Mouse (Mus musculus) stomach, embryonic 16.5 days (tissue): ENCODE measurements around the gene Fbxl17. TPM values are rescaled to one million over a fixed set of nuclear protein-coding genes. Genes with fewer than 3 reads are reported as not detected.

Experiments used
- ATAC-seq: fragments of 200-750 bp; cut with Nextera tagmentation; 2 replicates; pipeline ENCODE4 v1.8.0; 2017; ENCODE audit warnings: moderate number of reproducible peaks, moderate TSS enrichment; ENCODE audit not compliant: insufficient read depth, low FRiP score
- H3K27ac ChIP-seq: fragments of 300-500 bp; sonication (generic); 2 replicates; pipeline ENCODE4 v1.5.1; 2014; ENCODE audit warnings: low read length
- H3K27me3 ChIP-seq: fragments of 300-500 bp; sonication (generic); 2 replicates; pipeline ENCODE4 v1.6.1; 2014; ENCODE audit warnings: low read length, control low read depth, mixed read lengths; ENCODE audit not compliant: control insufficient read depth, insufficient read depth
- H3K36me3 ChIP-seq: fragments of 300-500 bp; sonication (generic); 2 replicates; pipeline ENCODE4 v1.6.1; 2014; ENCODE audit warnings: low read length; ENCODE audit not compliant: control insufficient read depth, insufficient read depth
- H3K4me1 ChIP-seq: fragments of 300-500 bp; sonication (generic); 2 replicates; pipeline ENCODE4 v1.6.1; 2014; ENCODE audit warnings: low read length, control low read depth, mixed read lengths; ENCODE audit not compliant: control insufficient read depth, insufficient read depth
- H3K4me2 ChIP-seq: fragments of 300-500 bp; sonication (generic); 2 replicates; pipeline ENCODE4 v1.6.1; 2014; ENCODE audit warnings: low read depth, low read length, mixed read lengths
- H3K4me3 ChIP-seq: fragments of 300-500 bp; sonication (generic); replicated peaks from 2 replicates; pipeline ENCODE4 v1.5.1; 2014; ENCODE audit warnings: mild to moderate bottlenecking, low read length
- H3K9ac ChIP-seq: fragments of 300-500 bp; sonication (generic); 2 replicates; pipeline ENCODE4 v1.6.1; 2014; ENCODE audit warnings: low read length
- H3K9me3 ChIP-seq: fragments of 300-500 bp; sonication (generic); replicated peaks from 2 replicates; pipeline ENCODE4 v1.6.1; 2016; ENCODE audit warnings: low read length, control low read depth; ENCODE audit not compliant: control insufficient read depth
- WGBS: fragments of 180-500 bp; shearing (Covaris S2); extraction: QIAGEN DNeasy Blood & Tissue Kit; methylation state at CpG from one replicate; pipeline ENCODE4 v1.1.7; 2014; 5-methylcytosine and 5-hydroxymethylcytosine counted together
- polyA plus RNA-seq: library from polyadenylated mRNA; unstranded; fragments of >200 nt; fragmentation: Nextera tagmentation; extraction: Ambion mirVana; gene quantifications from 2 replicates; pipeline ENCODE4 v1.2.1, GENCODE M21; 2015

Fbxl17 gene
- polyA plus RNA-seq, 1 experiment from 2014 or later = 4.7 TPM

- 62% methylated on average over 3 of the region's 3 CpGs for WGBS
- Histone ChIP-seq H3K27ac (no peak overlapping the region), H3K9me3 (no peaks in the 10 kb centered on the region), H3K27me3 (no peaks in the 10 kb centered on the region), H3K9ac (no peak overlapping the region), H3K36me3 (no peaks in the 10 kb centered on the region), H3K4me1 (no peaks in the 10 kb centered on the region), H3K4me2 (no peak overlapping the region), H3K4me3 (no peak overlapping the region)
- ATAC-seq = no peak
Observed at GRCm38 (mm10) chr17:63294961-63295360, 204.9 kb downstream of the Fbxl17 start.

DNA sequence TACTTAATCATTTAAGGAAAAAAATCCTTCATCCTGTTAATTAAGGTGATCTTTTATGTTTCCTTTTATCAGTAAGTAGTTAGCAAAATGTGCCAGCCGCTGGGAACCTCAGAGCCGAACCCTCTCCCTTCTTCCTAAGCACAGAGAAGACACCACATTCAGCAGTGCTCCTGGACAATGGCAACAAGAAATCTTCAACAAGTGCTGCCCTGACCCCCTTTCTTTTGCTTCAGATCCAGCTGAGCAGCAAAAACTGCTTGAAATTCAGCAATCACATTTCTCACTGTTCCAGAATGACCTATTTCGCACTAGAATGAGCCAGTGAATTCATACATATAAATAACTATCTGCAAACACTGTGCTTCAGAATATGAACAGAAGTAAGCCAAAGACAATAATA is 205.8 kb downstream of the Fbxl17 start:
- ATAC-seq = no peak
- no peaks in the 10 kb centered on the region for H3K4me1 ChIP-seq
- no peaks in the 10 kb centered on the region for H3K36me3 ChIP-seq
- H3K4me2 ChIP-seq = no peak overlapping the region
- 80% methylated on average over 3 of the region's 3 CpGs for WGBS
- no peak overlapping the region for H3K27ac ChIP-seq
- no peaks in the 10 kb centered on the region for H3K9me3 ChIP-seq
- no peak overlapping the region for H3K4me3 ChIP-seq
- no peak overlapping the region for H3K9ac ChIP-seq
- no peaks in the 10 kb centered on the region for H3K27me3 ChIP-seq

- H3K9me3 ChIP-seq = no peaks in the 10 kb centered on the region
- no peak for ATAC-seq
- no peak overlapping the region for H3K4me2 ChIP-seq
- H3K36me3 ChIP-seq = no peaks in the 10 kb centered on the region
- 0 out of 2 replicates have a peak, but pooled peaks cover 3% of the 10 kb centered on the region for H3K4me1 ChIP-seq
- H3K27ac ChIP-seq = no peak overlapping the region
- no peak overlapping the region for H3K4me3 ChIP-seq
- no peak overlapping the region for H3K9ac ChIP-seq
- H3K27me3 ChIP-seq = no peaks in the 10 kb centered on the region
- WGBS = 71% methylated on average over 1 of the region's 1 CpGs
Observed at GRCm38 (mm10) chr17:63289317-63289913, 210.4 kb downstream of the Fbxl17 start.

DNA sequence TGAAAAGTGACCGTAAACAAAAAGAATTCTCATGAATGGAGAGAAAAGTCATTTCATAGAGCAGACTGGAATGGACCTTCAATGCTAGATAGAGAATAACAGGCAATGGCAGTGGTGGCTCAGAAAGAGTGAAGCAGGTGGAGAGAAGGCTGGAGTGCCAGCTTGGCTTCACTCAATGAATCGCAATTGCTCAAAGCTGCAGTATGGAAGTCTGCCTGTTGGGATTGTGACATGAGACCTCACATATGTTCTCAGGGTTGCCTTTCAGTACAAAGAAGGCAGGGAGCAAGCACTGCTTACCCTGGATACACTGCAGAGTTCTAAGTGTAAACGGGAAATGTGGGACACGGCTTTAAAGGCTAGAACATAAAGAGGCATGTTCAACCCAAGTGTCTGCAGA is 211.0 kb downstream of the Fbxl17 start:
- H3K4me1 ChIP-seq = 0 out of 2 replicates have a peak, but pooled peaks cover 3% of the 10 kb centered on the region
- no peak overlapping the region for H3K9ac ChIP-seq
- H3K4me3 ChIP-seq = no peak overlapping the region
- no peak for ATAC-seq
- no peak overlapping the region for H3K27ac ChIP-seq
- H3K36me3 ChIP-seq = no peaks in the 10 kb centered on the region
- 87% methylated on average over 4 of the region's 4 CpGs for WGBS
- H3K27me3 ChIP-seq = no peaks in the 10 kb centered on the region
- no peaks in the 10 kb centered on the region for H3K9me3 ChIP-seq
- no peak overlapping the region for H3K4me2 ChIP-seq

DNA sequence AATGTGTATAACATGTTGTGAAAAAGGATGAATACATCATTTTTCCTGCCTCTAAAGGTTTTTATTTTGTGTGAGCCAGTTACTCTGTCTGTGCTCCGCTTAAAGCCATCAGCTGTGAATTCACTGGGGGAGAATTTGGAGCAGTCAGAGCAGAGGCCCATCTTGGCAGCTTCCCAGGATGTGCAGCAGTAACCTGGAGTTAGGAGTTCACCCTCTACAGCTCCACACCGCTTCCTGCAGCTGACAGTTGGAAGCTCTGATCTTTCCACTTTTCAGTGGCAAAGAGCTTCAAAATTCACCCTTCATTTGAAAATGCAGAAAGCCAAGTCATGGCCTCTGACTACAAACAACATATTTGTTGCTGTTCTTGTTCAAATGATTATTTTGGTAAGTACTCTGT is 212.4 kb downstream of the Fbxl17 start:
- no peak overlapping the region for H3K4me3 ChIP-seq
- H3K27ac ChIP-seq = no peak overlapping the region
- H3K9me3 ChIP-seq = no peaks in the 10 kb centered on the region
- no peaks in the 10 kb centered on the region for H3K36me3 ChIP-seq
- H3K9ac ChIP-seq = no peak overlapping the region
- H3K4me1 ChIP-seq = 0 out of 2 replicates have a peak, but pooled peaks cover 3% of the 10 kb centered on the region
- H3K4me2 ChIP-seq = no peak overlapping the region
- H3K27me3 ChIP-seq = no peaks in the 10 kb centered on the region
- 31% methylated on average over 2 of the region's 2 CpGs for WGBS
- no peak for ATAC-seq

DNA sequence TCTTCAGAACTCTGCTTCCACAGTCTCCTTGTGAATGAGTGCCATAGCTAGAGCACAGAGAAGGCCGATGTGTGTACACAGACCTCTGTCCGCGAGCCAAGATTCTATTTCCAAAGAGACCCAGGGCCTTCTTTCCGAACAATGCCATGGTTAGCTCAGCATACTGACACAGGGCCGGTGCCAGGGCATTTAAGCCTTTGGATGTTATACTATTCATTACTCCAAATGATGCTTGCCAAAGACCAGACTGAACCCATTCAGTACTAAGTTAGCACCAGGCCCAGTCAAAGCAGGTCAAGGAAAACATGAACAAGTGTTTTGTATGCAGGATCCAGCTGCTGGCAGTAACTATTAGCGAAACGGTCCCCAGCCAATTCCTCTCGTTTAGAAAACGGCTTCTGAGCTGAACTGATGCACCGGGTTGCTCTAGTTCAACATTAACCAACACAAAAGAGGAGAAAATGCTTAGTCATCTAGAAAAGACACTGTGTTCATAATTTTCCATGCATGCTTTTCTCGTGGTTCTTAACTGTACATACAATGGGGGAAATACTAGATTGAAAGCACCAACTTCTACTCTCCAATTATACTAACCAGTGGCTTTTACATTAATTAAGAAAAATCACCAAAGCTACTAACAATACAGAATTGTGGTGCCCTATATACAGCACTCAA is 214.4 kb downstream of the Fbxl17 start:
- 68% methylated on average over 11 of the region's 11 CpGs for WGBS
- Histone ChIP-seq H3K9ac (no peak overlapping the region), H3K9me3 (no peaks in the 10 kb centered on the region), H3K36me3 (no peaks in the 10 kb centered on the region), H3K4me1 (0 out of 2 replicates have a peak, but pooled peaks cover 3% of the 10 kb centered on the region), H3K27ac (no peak overlapping the region), H3K27me3 (no peaks in the 10 kb centered on the region), H3K4me2 (no peak overlapping the region), H3K4me3 (no peak overlapping the region)
- peak; percentile 58; the same call in 1 of the 2 replicates for ATAC-seq

DNA sequence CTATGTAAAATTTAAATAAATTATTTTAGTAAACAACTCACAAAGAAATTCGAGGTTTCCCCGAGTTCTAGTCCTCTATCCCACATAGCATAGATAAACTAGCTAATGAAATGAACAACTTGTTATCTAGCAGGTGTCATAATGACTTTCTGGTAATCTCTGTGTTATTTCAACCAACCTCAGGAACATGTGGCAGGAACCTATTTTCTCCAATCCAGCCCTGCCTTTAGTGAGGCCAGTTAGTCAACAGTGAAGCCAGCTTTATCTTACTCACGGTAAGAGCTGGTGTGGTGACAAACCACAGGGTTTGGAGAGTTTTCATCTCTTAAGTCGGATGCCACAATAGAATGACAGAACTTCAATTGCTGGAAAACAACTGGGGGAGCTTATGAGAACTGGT is 215.7 kb downstream of the Fbxl17 start:
- no peak overlapping the region for H3K27ac ChIP-seq
- H3K9ac ChIP-seq = no peak overlapping the region
- no peaks in the 10 kb centered on the region for H3K27me3 ChIP-seq
- ATAC-seq = no peak
- no peak overlapping the region for H3K4me3 ChIP-seq
- no peak overlapping the region for H3K4me2 ChIP-seq
- 0 out of 2 replicates have a peak, but pooled peaks cover 3% of the 10 kb centered on the region for H3K4me1 ChIP-seq
- WGBS = 72% methylated on average over 4 of the region's 4 CpGs
- no peaks in the 10 kb centered on the region for H3K9me3 ChIP-seq
- H3K36me3 ChIP-seq = no peaks in the 10 kb centered on the region

DNA sequence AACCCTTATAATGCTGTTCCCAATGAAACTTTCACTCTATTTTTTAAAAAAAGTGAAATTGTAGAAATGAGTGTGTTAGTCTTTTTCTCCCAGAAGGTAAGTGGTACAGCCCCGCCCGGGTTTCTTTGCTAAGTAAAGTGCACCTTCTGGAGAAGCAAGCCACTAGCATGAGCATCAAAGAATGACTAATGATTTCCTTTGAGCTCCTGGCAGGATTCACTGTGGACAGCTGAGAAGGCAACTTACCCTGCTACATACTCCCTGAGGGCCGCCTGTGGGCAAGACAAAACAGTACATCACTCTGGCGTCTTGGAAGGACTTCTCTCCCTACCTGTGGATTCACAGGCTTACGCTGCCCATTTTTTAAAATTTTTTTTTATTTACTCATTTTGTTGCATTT is 217.8 kb downstream of the Fbxl17 start:
- no peaks in the 10 kb centered on the region for H3K27me3 ChIP-seq
- WGBS = 50% methylated on average over 5 of the region's 5 CpGs
- ATAC-seq = no peak

GRCm38 (mm10) chr17:63280990-63281389 is 218.8 kb downstream of the Fbxl17 start:
- Histone ChIP-seq H3K9ac (no peak overlapping the region), H3K27ac (no peak overlapping the region), H3K4me2 (no peak overlapping the region), H3K4me1 (no peaks in the 10 kb centered on the region), H3K4me3 (no peak overlapping the region), H3K36me3 (no peaks in the 10 kb centered on the region), H3K9me3 (no peaks in the 10 kb centered on the region), H3K27me3 (no peaks in the 10 kb centered on the region)
- no peak for ATAC-seq
- WGBS = 68% methylated on average over 2 of the region's 2 CpGs

More for the DNA sequence above, 217.8 kb downstream of the Fbxl17 start:
- no peaks in the 10 kb centered on the region for H3K9me3 ChIP-seq
- H3K4me2 ChIP-seq = no peak overlapping the region
- H3K4me3 ChIP-seq = no peak overlapping the region
- no peak overlapping the region for H3K9ac ChIP-seq
- no peaks in the 10 kb centered on the region for H3K36me3 ChIP-seq
- 0 out of 2 replicates have a peak, but pooled peaks cover 3% of the 10 kb centered on the region for H3K4me1 ChIP-seq
- H3K27ac ChIP-seq = no peak overlapping the region
